ENCODE assay signal across 8 mouse cellular contexts in genomic region chr14:25459998-25460800, GRCm38 (mm10). TPM values are rescaled to one million over a fixed set of nuclear protein-coding genes. Genes with fewer than 3 reads are reported as not detected.
DNase-seq lines count a peak whose midpoint lies in the region; ATAC-seq lines count a peak whose summit lies in the region.

No protein-coding gene starts in this region.

- 0% methylated on average over 63 of the region's 63 CpGs for WGBS in heart, embryonic 11.5 days (ENCODE audit: insufficient replicate concordance)
- WGBS in kidney, embryonic 14.5 days: 0% methylated on average over 58 of the region's 63 CpGs

- peaks cover 61% of the 10 kb centered on the region for H3K4me1 ChIP-seq in heart, embryonic 11.5 days (ENCODE audit: control insufficient read depth, insufficient read depth, low read length)
- peaks cover 57% of the 10 kb centered on the region for H3K4me1 ChIP-seq in kidney, embryonic 14.5 days (ENCODE audit: control insufficient read depth, insufficient read depth, low read length)

- H3K27ac ChIP-seq in heart, embryonic 11.5 days (ENCODE audit: low read depth, low read length): peak overlapping the region; percentile 97
- peak overlapping the region; percentile 100 for H3K27ac ChIP-seq in kidney, embryonic 14.5 days (ENCODE audit: low read depth, low read length)

- no peak for ATAC-seq in heart, embryonic 11.5 days (replicated peaks; ENCODE audit: insufficient number of reproducible peaks, low FRiP score, low TSS enrichment)
- ATAC-seq in kidney, embryonic 14.5 days (ENCODE audit: low FRiP score, low TSS enrichment): peak; percentile 15; the same call in 1 of the 2 replicates

- H3K4me2 ChIP-seq in heart, embryonic 11.5 days: peak overlapping the region; percentile 97
- peak overlapping the region; percentile 64 for H3K4me2 ChIP-seq in kidney, embryonic 14.5 days (replicated peaks; ENCODE audit: low read depth, low read length)

- no peaks in the 10 kb centered on the region for H3K36me3 ChIP-seq in heart, embryonic 11.5 days (ENCODE audit: control insufficient read depth, insufficient read depth, low read length)
- no peaks in the 10 kb centered on the region for H3K36me3 ChIP-seq in kidney, embryonic 14.5 days (ENCODE audit: control insufficient read depth, insufficient read depth, low read length)

- H3K9me3 ChIP-seq in heart, embryonic 11.5 days (replicated peaks; ENCODE audit: control insufficient read depth, low read length): no peaks in the 10 kb centered on the region
- no peaks in the 10 kb centered on the region for H3K9me3 ChIP-seq in kidney, embryonic 14.5 days (ENCODE audit: control insufficient read depth, low read length)

- peak overlapping the region; percentile 98 for H3K4me3 ChIP-seq in heart, embryonic 11.5 days (ENCODE audit: low read depth, low read length)
- H3K4me3 ChIP-seq in kidney, embryonic 14.5 days (ENCODE audit: low read length): peak overlapping the region; percentile 99

- DNase-seq in urinary bladder, adult 2 months (ENCODE audit: low spot score): peak; percentile 66
- DNase-seq in urinary bladder, postnatal 10 days (ENCODE audit: low spot score): no peak
- DNase-seq in embryo, embryonic 11 days: peak; percentile 76
- DNase-seq in lung, postnatal 14 days: peak; percentile 68
- peak; percentile 74 for DNase-seq in ovary, postnatal 36 days (ENCODE audit: low spot score)
- peak; percentile 68 to 71 for DNase-seq in urinary bladder, postnatal 4 days (ENCODE audit: low spot score in 2 of 2)

- H3K27me3 ChIP-seq in heart, embryonic 11.5 days (ENCODE audit: control insufficient read depth, insufficient read depth, low read length): no peaks in the 10 kb centered on the region
- H3K27me3 ChIP-seq in kidney, embryonic 14.5 days (ENCODE audit: control insufficient read depth, insufficient read depth, low read length): no peaks in the 10 kb centered on the region

- H3K9ac ChIP-seq in heart, embryonic 11.5 days (ENCODE audit: low read depth, low read length): peak overlapping the region; percentile 99
- H3K9ac ChIP-seq in kidney, embryonic 14.5 days (ENCODE audit: low read depth, low read length): peak overlapping the region; percentile 98

RNA-seq across cellular contexts. Expression of gene Zmiz1, which starts 1.2 kb away (rescaled TPM):
- 15.3 and 31.4 TPM in 2 replicates for polyA plus RNA-seq in urinary bladder, adult 2 months (2012; rRNA removed)
- 34.9 and 36.2 TPM in 2 replicates for polyA plus RNA-seq in heart, embryonic 11.5 days (2014; fragmentation: Nextera tagmentation; extraction: Ambion mirVana)
- 43.3 and 57.3 TPM in 2 replicates for polyA plus RNA-seq in kidney, embryonic 14.5 days (2014; fragmentation: Nextera tagmentation; extraction: Ambion mirVana)
